31 mouse cellular contexts compared by ENCODE assay signal in genomic region chr17:84962046-84962445, GRCm38 (mm10). TPM values are rescaled to one million over a fixed set of nuclear protein-coding genes. Genes with fewer than 3 reads are reported as not detected.
DNase-seq lines count a peak whose midpoint lies in the region; ATAC-seq and TF ChIP-seq lines count a peak whose summit lies in the region.
"Had no signal": no experiment of that assay in that cellular context is flagged by ENCODE, and none has a peak within 500 bp of the region (broad histone marks: within the 10 kb centered on the region; RNA-seq: fewer than 3 reads in every experiment).

No protein-coding gene starts in this region.

- H3K27ac ChIP-seq in liver, adult 2 months (replicated peaks; ENCODE audit: insufficient read depth, low read depth, low read length): peak overlapping the region; percentile 13; the same call in 1 of the 2 replicates
- no peak overlapping the region for H3K27ac ChIP-seq in lung, embryonic 14.5 days (ENCODE audit: low read depth)
- no peak overlapping the region for H3K27ac ChIP-seq in hindbrain, embryonic 16.5 days (ENCODE audit: low read depth, low read length)
- no peak overlapping the region for H3K27ac ChIP-seq in neural tube, embryonic 15.5 days (replicated peaks)
- H3K27ac ChIP-seq: embryonic facial prominence, embryonic 12.5 days; hindbrain, embryonic 14.5 days; kidney, embryonic 15.5 days; layer of hippocampus, adult 2 months; left cerebral cortex, adult 2 months; limb, embryonic 13.5 days; liver, embryonic 14.5 days; macrophage; midbrain, embryonic 10.5 days; neural tube, embryonic 12.5 days; stomach, postnatal 0 days had no signal

- H3K79me2 ChIP-seq in liver, adult 2 months (ENCODE audit: control insufficient read depth, insufficient read depth, low read length): peaks cover 33% of the 10 kb centered on the region

- no peak for ATAC-seq in lung, embryonic 14.5 days (ENCODE audit: insufficient read depth)
- no peak for ATAC-seq in hindbrain, embryonic 16.5 days
- no peak for ATAC-seq in neural tube, embryonic 15.5 days (ENCODE audit: low FRiP score)
- ATAC-seq: activated CD4-positive, CD25-positive, alpha-beta regulatory T cell, adult 4 months; forebrain, embryonic 14.5 days had no signal

- no peak overlapping the region for H3K4me2 ChIP-seq in lung, embryonic 14.5 days
- no peak overlapping the region for H3K4me2 ChIP-seq in hindbrain, embryonic 16.5 days (ENCODE audit: low read length)
- H3K4me2 ChIP-seq in neural tube, embryonic 15.5 days: no peak overlapping the region
- H3K4me2 ChIP-seq: embryonic facial prominence, embryonic 12.5 days; heart, embryonic 12.5 days; hindbrain, embryonic 14.5 days; kidney, embryonic 15.5 days; limb, embryonic 13.5 days; neural tube, embryonic 12.5 days had no signal

- WGBS in liver, adult 2 months: 20% methylated on average over 4 of the region's 4 CpGs
- WGBS in lung, embryonic 14.5 days: 57% methylated on average over 4 of the region's 4 CpGs
- 94% methylated on average over 4 of the region's 4 CpGs for WGBS in hindbrain, embryonic 16.5 days
- WGBS in neural tube, embryonic 15.5 days: 87% methylated on average over 4 of the region's 4 CpGs

- no peaks in the 10 kb centered on the region for H3K36me3 ChIP-seq in liver, adult 2 months (ENCODE audit: control insufficient read depth, insufficient read depth, low read length)
- no peaks in the 10 kb centered on the region for H3K36me3 ChIP-seq in lung, embryonic 14.5 days (ENCODE audit: insufficient read depth)
- peaks cover 3% of the 10 kb centered on the region; the same call in 1 of the 2 replicates for H3K36me3 ChIP-seq in hindbrain, embryonic 16.5 days (ENCODE audit: control insufficient read depth, insufficient read depth, low read length)
- H3K36me3 ChIP-seq in neural tube, embryonic 15.5 days: no peaks in the 10 kb centered on the region
- H3K36me3 ChIP-seq: embryonic facial prominence, embryonic 12.5 days; neural tube, embryonic 12.5 days had no signal

- H3K4me1 ChIP-seq in liver, adult 2 months (ENCODE audit: control insufficient read depth, insufficient read depth, low read length): peaks cover 15% of the 10 kb centered on the region
- peaks cover 15% of the 10 kb centered on the region for H3K4me1 ChIP-seq in lung, embryonic 14.5 days (ENCODE audit: insufficient read depth)
- peaks cover 17% of the 10 kb centered on the region for H3K4me1 ChIP-seq in hindbrain, embryonic 16.5 days (ENCODE audit: control insufficient read depth, insufficient read depth, low read depth, low read length)
- H3K4me1 ChIP-seq in neural tube, embryonic 15.5 days: peaks cover 23% of the 10 kb centered on the region

- no peaks in the 10 kb centered on the region for H3K27me3 ChIP-seq in liver, adult 2 months (ENCODE audit: control insufficient read depth, insufficient read depth, low read length)
- H3K27me3 ChIP-seq in lung, embryonic 14.5 days (ENCODE audit: insufficient read depth, low read length): no peaks in the 10 kb centered on the region
- no peaks in the 10 kb centered on the region for H3K27me3 ChIP-seq in hindbrain, embryonic 16.5 days (replicated peaks; ENCODE audit: control insufficient read depth, insufficient read depth, low read length)
- no peaks in the 10 kb centered on the region for H3K27me3 ChIP-seq in neural tube, embryonic 15.5 days (replicated peaks)
- H3K27me3 ChIP-seq: CH12.LX; embryonic facial prominence, embryonic 12.5 days; heart, embryonic 12.5 days; kidney, embryonic 15.5 days; limb, embryonic 13.5 days; neural tube, embryonic 12.5 days had no signal

- no peak for TF ChIP-seq CTCF in liver, adult 2 months (IDR thresholded peaks at IDR 0.05; ENCODE audit: low read depth, low read length)
- no peak for TF ChIP-seq CTCF in lung, embryonic 14.5 days (IDR thresholded peaks at IDR 0.05; ENCODE audit: low read depth)

- no peak for TF ChIP-seq POLR2A in liver, adult 2 months (IDR thresholded peaks at IDR 0.05; ENCODE audit: extremely low read depth, insufficient read depth, low read length)

- no peaks in the 10 kb centered on the region for H3K9me3 ChIP-seq in lung, embryonic 14.5 days (ENCODE audit: low read depth, low read length)
- H3K9me3 ChIP-seq in hindbrain, embryonic 16.5 days (ENCODE audit: control insufficient read depth, low read length): no peaks in the 10 kb centered on the region
- no peaks in the 10 kb centered on the region for H3K9me3 ChIP-seq in neural tube, embryonic 15.5 days (replicated peaks)
- H3K9me3 ChIP-seq: embryonic facial prominence, embryonic 12.5 days; heart, embryonic 12.5 days; kidney, embryonic 15.5 days; limb, embryonic 13.5 days; neural tube, embryonic 12.5 days had no signal

- no peak overlapping the region for H3K4me3 ChIP-seq in liver, adult 2 months (ENCODE audit: insufficient read depth, low read depth, low read length)
- H3K4me3 ChIP-seq in lung, embryonic 14.5 days (ENCODE audit: low read depth, low read length): no peak overlapping the region
- no peak overlapping the region for H3K4me3 ChIP-seq in hindbrain, embryonic 16.5 days (ENCODE audit: low read length)
- H3K4me3 ChIP-seq in neural tube, embryonic 15.5 days (replicated peaks): no peak overlapping the region
- H3K4me3 ChIP-seq: embryonic facial prominence, embryonic 12.5 days; heart, embryonic 12.5 days; kidney, embryonic 15.5 days; layer of hippocampus, adult 2 months; left cerebral cortex, adult 2 months; limb, embryonic 13.5 days; midbrain, embryonic 10.5 days; myocyte; neural tube, embryonic 12.5 days had no signal

- no peak overlapping the region for H3K9ac ChIP-seq in liver, adult 2 months (ENCODE audit: low read depth, low read length)
- no peak overlapping the region for H3K9ac ChIP-seq in lung, embryonic 14.5 days
- H3K9ac ChIP-seq in hindbrain, embryonic 16.5 days (ENCODE audit: low read depth, low read length): no peak overlapping the region
- no peak overlapping the region for H3K9ac ChIP-seq in neural tube, embryonic 15.5 days (replicated peaks)
- H3K9ac ChIP-seq: embryonic facial prominence, embryonic 12.5 days; heart, embryonic 12.5 days; hindbrain, embryonic 14.5 days; kidney, embryonic 15.5 days; limb, embryonic 13.5 days; liver, embryonic 14.5 days; neural tube, embryonic 12.5 days had no signal

- DNase-seq in liver, adult 2 months (ENCODE audit: extremely low read depth, low read depth, low spot score): no peak
- DNase-seq in liver: no peak
- peak; percentile 79 to 84 for DNase-seq in lung, adult 18-20 months
- peak; percentile 13 for DNase-seq in lung, embryonic 14.5 days
- DNase-seq in lung, postnatal 36 days: peak; percentile 83
- DNase-seq: adrenal gland, postnatal 10 days; cerebellum, adult 9-10 months; embryo, embryonic 11 days; gastrocnemius, postnatal 14 days; kidney, adult 18-20 months; kidney, postnatal 36 days; right cerebral cortex, postnatal 4 days; thymus, postnatal 4 days had no signal

RNA-seq across cellular contexts. Expression of gene Ppm1b, which starts 5.5 kb away (rescaled TPM):
- total RNA-seq in liver, adult 2 months (2014; rRNA removed): 83.6 and 84.0 TPM in 2 replicates
- 32.6 and 44.7 TPM in 2 replicates for polyA plus RNA-seq in liver, adult 2 months (2012; rRNA removed)
- polyA plus RNA-seq in lung, embryonic 14.5 days (2014; fragmentation: Nextera tagmentation; extraction: Ambion mirVana): 61.5 and 68.2 TPM in 2 replicates
- 72.8 and 74.5 TPM in 2 replicates for polyA plus RNA-seq in hindbrain, embryonic 16.5 days (2015; fragmentation: Nextera tagmentation; extraction: Ambion mirVana)
- polyA plus RNA-seq in neural tube, embryonic 15.5 days (2015; fragmentation: Nextera tagmentation; extraction: Ambion mirVana): 82.2 and 84.7 TPM in 2 replicates

Comparison
In these comparisons a context has a peak if more than half of its experiments do, and no peak if none do; other contexts are left out.
1. DNase-seq: peak in lung, adult 18-20 months (2 of 2), lung, embryonic 14.5 days (single experiment) and lung, postnatal 36 days (single experiment); none in liver, adult 2 months (single experiment) and liver (single experiment).